Mouse (Mus musculus) lung, postnatal 0 days (tissue): Measurements from ENCODE around the gene Kat2a.

Experiments
- CTCF ChIP-seq: IDR thresholded peaks from 2 replicates; pipeline ENCODE4 v1.5.1; 2016; ENCODE audit warnings: antibody characterized with exemption, mild to moderate bottlenecking
- EP300 ChIP-seq: IDR thresholded peaks from 2 replicates; pipeline ENCODE4 v1.6.1; 2016; ENCODE audit warnings: antibody characterized with exemption, mild to moderate bottlenecking, control low read depth

DNA sequence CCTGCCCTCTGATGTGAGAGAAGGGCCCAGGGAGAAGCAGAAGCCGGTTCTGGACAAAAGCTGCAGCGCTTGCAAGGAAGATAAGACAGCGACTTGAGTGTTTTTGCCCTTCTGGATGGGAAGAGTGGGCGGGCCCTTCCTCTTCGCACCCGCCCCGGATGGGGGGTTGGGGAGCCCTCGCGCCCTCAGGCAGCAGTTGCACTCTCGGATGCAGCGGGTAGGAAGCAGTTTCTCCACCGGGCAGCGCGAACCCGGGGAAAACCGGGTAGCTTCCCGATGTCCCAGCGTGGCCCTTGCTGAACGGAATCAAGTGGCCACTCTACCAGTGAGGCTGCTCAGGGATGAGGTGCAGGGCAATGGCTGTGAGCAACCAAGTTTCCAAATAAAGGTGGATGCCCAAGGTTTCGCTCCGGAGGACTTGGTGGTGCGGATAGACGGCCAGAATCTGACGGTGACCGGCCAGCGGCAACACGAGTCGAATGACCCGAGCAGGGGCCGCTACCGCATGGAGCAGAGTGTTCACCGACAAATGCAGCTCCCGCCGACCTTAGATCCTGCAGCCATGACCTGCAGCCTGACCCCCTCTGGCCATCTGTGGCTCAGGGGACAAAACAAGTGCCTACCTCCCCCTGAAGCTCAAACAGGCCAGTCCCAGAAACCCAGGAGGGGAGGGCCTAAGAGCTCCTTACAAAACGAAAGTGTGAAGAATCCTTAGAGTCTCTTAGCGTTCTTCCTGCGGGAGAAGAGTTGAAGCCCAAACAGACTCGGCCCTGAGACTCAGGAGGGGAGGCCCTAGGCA is 1.7 kb upstream of the Kat2a start, which contains the start of gene Hspb9:
- TF ChIP-seq CTCF (no peak), EP300 (no peak)
